Mouse (Mus musculus) heart, adult 8-10 months (tissue): Measurements from ENCODE around the gene Actb. TPM values are rescaled to one million over a fixed set of nuclear protein-coding genes. Genes with fewer than 3 reads are reported as not detected.

Experiments
- DNase-seq: peaks from one replicate; pipeline ENCODE4 v3.0.0; 2022; ENCODE audit warnings: low spot score
- total RNA-seq, 4 experiments: library from RNA; stranded (reverse); gene quantifications; 2 replicates each; pipeline ENCODE4 v1.2.4; 2022

Actb gene
- total RNA-seq, 4 experiments from 2014 or later = 461 to 845 (median 654) TPM

- no peak for DNase-seq
Observed at GRCm38 (mm10) chr5:142922251-142922650, 15.7 kb upstream of the Actb start.

GRCm38 (mm10) chr5:142921074-142921459 lies 14.5 kb upstream of the Actb start:
- no peak for DNase-seq

GRCm38 (mm10) chr5:142920311-142921073 lies 13.9 kb upstream of the Actb start:
- DNase-seq = peak; percentile 92

- no peak for DNase-seq
Observed at GRCm38 (mm10) chr5:142917402-142917801, 10.8 kb upstream of the Actb start.

- DNase-seq = no peak
Observed at GRCm38 (mm10) chr5:142916593-142916992, 10.0 kb upstream of the Actb start.

GRCm38 (mm10) chr5:142915231-142915630 lies 8.7 kb upstream of the Actb start:
- DNase-seq = no peak

GRCm38 (mm10) chr5:142912739-142913138 lies 6.2 kb upstream of the Actb start:
- no peak for DNase-seq

- DNase-seq = no peak
Observed at GRCm38 (mm10) chr5:142912320-142912719, 5.8 kb upstream of the Actb start.

- DNase-seq = no peak
Observed at GRCm38 (mm10) chr5:142911629-142912028, 5.1 kb upstream of the Actb start.

- peak; percentile 88 for DNase-seq
Observed at GRCm38 (mm10) chr5:142909576-142910278, 3.2 kb upstream of the Actb start.

- no peak for DNase-seq
Observed at GRCm38 (mm10) chr5:142908941-142909575, 2.5 kb upstream of the Actb start.

GRCm38 (mm10) chr5:142907803-142908559 lies 1.4 kb upstream of the Actb start:
- DNase-seq = peak; percentile 53

GRCm38 (mm10) chr5:142907048-142907802 lies 671 bp upstream of the Actb start:
- DNase-seq = peak; percentile 73

GRCm38 (mm10) chr5:142905725-142906531 lies 626 bp downstream of the Actb start:
- DNase-seq = peak; percentile 99

- peak; percentile 47 for DNase-seq
Observed at GRCm38 (mm10) chr5:142905038-142905695, 1.4 kb downstream of the Actb start.

GRCm38 (mm10) chr5:142904208-142905037 lies 2.1 kb downstream of the Actb start:
- no peak for DNase-seq

- DNase-seq = no peak
Observed at GRCm38 (mm10) chr5:142903470-142904207, 2.9 kb downstream of the Actb start.
